Mouse (Mus musculus): Measurements from ENCODE around the gene Ssbp3.

DNA sequence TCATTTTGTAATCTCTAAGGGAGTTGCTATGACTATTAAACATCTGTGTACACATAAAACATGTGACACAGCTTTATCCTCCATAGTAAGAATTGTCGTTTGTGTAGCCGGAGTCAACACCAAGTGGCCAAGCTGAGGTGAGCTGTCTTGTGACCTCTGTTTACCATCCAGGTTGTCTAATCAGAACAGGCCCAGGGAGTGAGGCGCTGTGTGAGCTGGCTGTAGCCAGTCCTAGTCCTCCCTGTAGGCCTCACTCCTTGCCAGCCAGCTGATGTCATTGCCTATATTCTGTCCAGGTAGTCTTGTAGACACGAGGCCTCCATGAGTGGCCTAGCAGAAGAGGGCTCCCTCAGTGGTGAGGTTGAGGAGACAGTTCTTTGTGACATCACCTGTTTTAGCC lies 125.2 kb downstream of the Ssbp3 start:
- TF ChIP-seq MAFK (IDR thresholded peaks at IDR 0.05; ENCODE audit: insufficient read depth, low read depth, low read length): no peak
- no peak for TF ChIP-seq CHD2 (IDR thresholded peaks at IDR 0.05; ENCODE audit: low read depth, low read length)
- no peak for TF ChIP-seq HCFC1 (IDR thresholded peaks at IDR 0.05; ENCODE audit: borderline replicate concordance, insufficient read depth, low read length)

Measured in ES-E14 (cell line).